In the genomic region with DNA sequence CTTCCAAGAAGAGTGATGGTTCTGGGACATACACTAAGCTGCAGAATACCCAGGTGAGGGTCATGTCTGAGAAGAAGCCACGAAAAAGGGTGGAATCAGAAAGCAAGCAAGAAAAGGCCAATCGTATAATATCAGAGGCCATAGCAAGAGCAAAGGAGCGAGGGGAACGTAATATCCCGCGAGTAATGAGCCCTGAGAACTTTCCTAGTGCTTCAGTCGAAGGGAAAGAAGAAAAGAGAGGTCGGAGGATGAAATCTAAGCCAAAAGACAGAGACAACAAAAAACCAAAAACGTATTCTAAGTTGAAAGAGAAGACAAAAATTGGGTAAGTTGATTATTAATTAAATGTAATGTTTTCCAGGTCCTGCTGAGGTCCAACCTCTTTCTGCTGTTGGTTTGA, we compare ENCODE assay signal across 8 mouse cellular contexts.
A peak's percentile ranks its signal among the peaks of the same experiment; 100 is the strongest.
DNase-seq lines count a peak whose midpoint lies in the region; ATAC-seq and TF ChIP-seq lines count a peak whose summit lies in the region.

No protein-coding gene starts in this region.

- 48% methylated on average over 9 of the region's 9 CpGs for WGBS in lung, embryonic 14.5 days
- WGBS in lung, adult 2 months = 51% methylated on average over 9 of the region's 9 CpGs
- WGBS in forebrain, embryonic 10.5 days = 73% methylated on average over 9 of the region's 9 CpGs
- WGBS in limb, embryonic 12.5 days = 75% methylated on average over 9 of the region's 9 CpGs
- WGBS in stomach, embryonic 14.5 days = 54% methylated on average over 9 of the region's 9 CpGs

- no peak overlapping the region for H3K27ac ChIP-seq in lung, embryonic 14.5 days (ENCODE audit: low read depth)
- peak overlapping the region; percentile 96 for H3K27ac ChIP-seq in forebrain, embryonic 10.5 days
- H3K27ac ChIP-seq in limb, embryonic 12.5 days = no peak overlapping the region
- 0 out of 2 replicates have a peak overlapping the region, but pooled peaks have one; percentile 15 for H3K27ac ChIP-seq in stomach, embryonic 14.5 days (ENCODE audit: low read length)

- H3K4me2 ChIP-seq in lung, embryonic 14.5 days = peak overlapping the region; percentile 73
- H3K4me2 ChIP-seq in limb, embryonic 12.5 days = peak overlapping the region; percentile 54
- H3K4me2 ChIP-seq in stomach, embryonic 14.5 days (replicated peaks; ENCODE audit: low read depth, low read length) = peak overlapping the region; percentile 65

- TF ChIP-seq POLR2A in lung, adult 2 months (IDR thresholded peaks at IDR 0.05; ENCODE audit: borderline replicate concordance, extremely low read depth, low read depth, low read length) = no peak

- peak; percentile 21 for DNase-seq in lung, embryonic 14.5 days
- no peak for DNase-seq in lung, adult 2 months
- no peak for DNase-seq in forebrain, embryonic 10.5 days (ENCODE audit: extremely low spot score, low spot score)
- DNase-seq in T-cell, adult 2 months (ENCODE audit: low spot score) = no peak
- DNase-seq in retina, embryonic 14.5 days (ENCODE audit: low spot score) = no peak
- no peak for DNase-seq in urinary bladder, adult 2 months (ENCODE audit: low spot score)

- H3K4me3 ChIP-seq in lung, embryonic 14.5 days (ENCODE audit: low read depth, low read length) = peak overlapping the region; percentile 37
- no peak overlapping the region for H3K4me3 ChIP-seq in lung, adult 2 months (replicated peaks; ENCODE audit: extremely low read depth, low read depth, low read length)
- H3K4me3 ChIP-seq in forebrain, embryonic 10.5 days = peak overlapping the region; percentile 59
- H3K4me3 ChIP-seq in limb, embryonic 12.5 days (replicated peaks) = peak overlapping the region; percentile 27
- peak overlapping the region; percentile 28 for H3K4me3 ChIP-seq in stomach, embryonic 14.5 days (ENCODE audit: low read depth, low read length)

- ATAC-seq in lung, embryonic 14.5 days (ENCODE audit: insufficient read depth) = no peak
- ATAC-seq in limb, embryonic 12.5 days (ENCODE audit: insufficient number of reproducible peaks, insufficient read depth, low FRiP score, low TSS enrichment, low read depth) = no peak
- no peak for ATAC-seq in stomach, embryonic 14.5 days (ENCODE audit: insufficient number of reproducible peaks, insufficient read depth, low FRiP score, low read depth)

- peak overlapping the region; percentile 46 for H3K9ac ChIP-seq in lung, embryonic 14.5 days
- H3K9ac ChIP-seq in limb, embryonic 12.5 days (replicated peaks) = peak overlapping the region; percentile 34; the same call in 1 of the 2 replicates
- peak overlapping the region; percentile 25 for H3K9ac ChIP-seq in stomach, embryonic 14.5 days (replicated peaks; ENCODE audit: low read depth, low read length)

- H3K36me3 ChIP-seq in lung, embryonic 14.5 days (ENCODE audit: insufficient read depth) = peaks cover 8% of the 10 kb centered on the region; the same call in 1 of the 2 replicates
- peaks cover 14% of the 10 kb centered on the region for H3K36me3 ChIP-seq in forebrain, embryonic 10.5 days (replicated peaks)
- peaks cover 14% of the 10 kb centered on the region for H3K36me3 ChIP-seq in limb, embryonic 12.5 days
- H3K36me3 ChIP-seq in stomach, embryonic 14.5 days (ENCODE audit: control insufficient read depth, insufficient read depth, low read length) = no peaks in the 10 kb centered on the region

- H3K4me1 ChIP-seq in lung, embryonic 14.5 days (ENCODE audit: insufficient read depth) = 0 out of 2 replicates have a peak, but pooled peaks cover 3% of the 10 kb centered on the region
- H3K4me1 ChIP-seq in lung, adult 2 months (ENCODE audit: control insufficient read depth, insufficient read depth, low read length) = peaks cover 2% of the 10 kb centered on the region
- peaks cover 59% of the 10 kb centered on the region for H3K4me1 ChIP-seq in forebrain, embryonic 10.5 days
- peaks cover 28% of the 10 kb centered on the region for H3K4me1 ChIP-seq in limb, embryonic 12.5 days (replicated peaks)
- peaks cover 15% of the 10 kb centered on the region; the same call in 1 of the 2 replicates for H3K4me1 ChIP-seq in stomach, embryonic 14.5 days (ENCODE audit: control insufficient read depth, insufficient read depth, low read length)

- TF ChIP-seq CTCF in lung, embryonic 14.5 days (IDR thresholded peaks at IDR 0.05; ENCODE audit: low read depth) = no peak
- no peak for TF ChIP-seq CTCF in lung, adult 2 months (IDR thresholded peaks at IDR 0.05; ENCODE audit: insufficient read depth, low read length)

- no peaks in the 10 kb centered on the region for H3K27me3 ChIP-seq in lung, embryonic 14.5 days (ENCODE audit: insufficient read depth, low read length)
- no peaks in the 10 kb centered on the region for H3K27me3 ChIP-seq in forebrain, embryonic 10.5 days (ENCODE audit: poor library complexity, severe bottlenecking)
- no peaks in the 10 kb centered on the region for H3K27me3 ChIP-seq in limb, embryonic 12.5 days
- H3K27me3 ChIP-seq in stomach, embryonic 14.5 days (ENCODE audit: control insufficient read depth, insufficient read depth, low read length) = no peaks in the 10 kb centered on the region

- no peaks in the 10 kb centered on the region for H3K9me3 ChIP-seq in lung, embryonic 14.5 days (ENCODE audit: low read depth, low read length)
- H3K9me3 ChIP-seq in forebrain, embryonic 10.5 days = no peaks in the 10 kb centered on the region
- no peaks in the 10 kb centered on the region for H3K9me3 ChIP-seq in limb, embryonic 12.5 days
- H3K9me3 ChIP-seq in stomach, embryonic 14.5 days (ENCODE audit: control insufficient read depth, low read depth, low read length) = no peaks in the 10 kb centered on the region

Comparison
In these comparisons a context has a peak if more than half of its experiments do, and no peak if none do; other contexts are left out.
1. H3K27ac ChIP-seq: peak in forebrain, embryonic 10.5 days (single experiment) and stomach, embryonic 14.5 days (single experiment); none in lung, embryonic 14.5 days (single experiment) and limb, embryonic 12.5 days (single experiment).
2. Peak in every context shown above with its lines, with median percentiles within 50 percentile points of each other: H3K4me2 ChIP-seq and H3K9ac ChIP-seq.